Mouse (Mus musculus): ENCODE results near the gene Socs2. TPM values are rescaled to one million over a fixed set of nuclear protein-coding genes. Genes with fewer than 3 reads are reported as not detected.

The Socs2 gene
- polyA plus RNA-seq, 1 experiment from 2014 or later = 138 TPM

DNA sequence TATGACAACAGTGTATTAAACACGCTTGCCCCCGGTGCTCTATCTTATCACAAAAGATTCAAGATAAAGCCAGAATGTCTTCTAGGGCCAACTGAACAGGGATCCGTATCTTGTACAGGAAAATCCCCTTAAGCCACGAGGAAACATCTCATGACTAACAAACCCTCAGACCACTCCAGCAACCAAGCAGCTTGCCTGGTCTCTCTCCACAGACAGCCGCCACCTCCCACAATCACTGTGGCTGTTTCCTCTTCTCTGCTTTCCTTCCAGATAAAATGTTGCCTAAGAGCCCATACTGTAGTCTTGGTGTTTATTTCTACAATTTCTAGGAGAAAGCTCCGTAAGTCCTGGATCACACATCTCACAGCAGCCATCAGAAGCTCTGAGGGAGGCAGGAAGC lies 32.1 kb upstream of the Socs2 start:
- Histone ChIP-seq H3K27me3 (ENCODE audit: control insufficient read depth, insufficient read depth, low read length) (no peaks in the 10 kb centered on the region), H3K27ac (no peak overlapping the region), H3K4me2 (replicated peaks) (no peak overlapping the region), H3K36me3 (replicated peaks; ENCODE audit: control insufficient read depth, insufficient read depth) (no peaks in the 10 kb centered on the region), H3K9ac (no peak overlapping the region), H3K4me3 (replicated peaks; ENCODE audit: low read length) (no peak overlapping the region), H3K9me3 (ENCODE audit: control insufficient read depth, low read length) (no peaks in the 10 kb centered on the region), H3K4me1 (replicated peaks; ENCODE audit: control insufficient read depth, insufficient read depth, low read length) (no peaks in the 10 kb centered on the region)
- WGBS = 93% methylated on average over 6 of the region's 6 CpGs
- DNase-seq (ENCODE audit: low spot score) = no peak
- ATAC-seq (ENCODE audit: low FRiP score) = no peak

DNA sequence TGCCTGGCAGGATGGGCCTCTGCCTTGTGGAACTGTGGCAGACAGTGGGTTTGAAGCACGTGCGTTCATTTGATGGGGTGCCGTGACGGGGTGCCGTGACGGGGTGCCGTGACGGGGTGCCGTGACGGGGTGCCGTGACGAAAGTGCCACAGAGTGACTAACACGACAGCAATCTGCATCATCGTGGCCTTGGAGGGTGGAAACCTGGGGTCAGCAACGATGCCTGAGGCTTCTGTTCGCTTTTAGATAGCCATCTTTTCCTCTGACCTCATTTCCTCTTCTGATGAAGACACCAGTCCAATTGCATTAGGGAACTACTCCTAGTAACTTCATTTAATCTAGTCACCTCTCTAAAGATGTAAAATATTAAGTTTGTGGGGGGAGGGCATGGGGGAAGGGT lies 31.0 kb upstream of the Socs2 start:
- ATAC-seq (ENCODE audit: low FRiP score) (no peak), DNase-seq (ENCODE audit: low spot score) (no peak)
- WGBS = 97% methylated on average over 16 of the region's 16 CpGs
- no peak overlapping the region for H3K27ac ChIP-seq
- H3K4me1 ChIP-seq (replicated peaks; ENCODE audit: control insufficient read depth, insufficient read depth, low read length) = no peaks in the 10 kb centered on the region
- H3K4me3 ChIP-seq (replicated peaks; ENCODE audit: low read length) = no peak overlapping the region
- no peaks in the 10 kb centered on the region for H3K27me3 ChIP-seq (ENCODE audit: control insufficient read depth, insufficient read depth, low read length)
- H3K36me3 ChIP-seq (replicated peaks; ENCODE audit: control insufficient read depth, insufficient read depth) = no peaks in the 10 kb centered on the region
- H3K9ac ChIP-seq = no peak overlapping the region
- H3K4me2 ChIP-seq (replicated peaks) = no peak overlapping the region
- no peaks in the 10 kb centered on the region for H3K9me3 ChIP-seq (ENCODE audit: control insufficient read depth, low read length)

DNA sequence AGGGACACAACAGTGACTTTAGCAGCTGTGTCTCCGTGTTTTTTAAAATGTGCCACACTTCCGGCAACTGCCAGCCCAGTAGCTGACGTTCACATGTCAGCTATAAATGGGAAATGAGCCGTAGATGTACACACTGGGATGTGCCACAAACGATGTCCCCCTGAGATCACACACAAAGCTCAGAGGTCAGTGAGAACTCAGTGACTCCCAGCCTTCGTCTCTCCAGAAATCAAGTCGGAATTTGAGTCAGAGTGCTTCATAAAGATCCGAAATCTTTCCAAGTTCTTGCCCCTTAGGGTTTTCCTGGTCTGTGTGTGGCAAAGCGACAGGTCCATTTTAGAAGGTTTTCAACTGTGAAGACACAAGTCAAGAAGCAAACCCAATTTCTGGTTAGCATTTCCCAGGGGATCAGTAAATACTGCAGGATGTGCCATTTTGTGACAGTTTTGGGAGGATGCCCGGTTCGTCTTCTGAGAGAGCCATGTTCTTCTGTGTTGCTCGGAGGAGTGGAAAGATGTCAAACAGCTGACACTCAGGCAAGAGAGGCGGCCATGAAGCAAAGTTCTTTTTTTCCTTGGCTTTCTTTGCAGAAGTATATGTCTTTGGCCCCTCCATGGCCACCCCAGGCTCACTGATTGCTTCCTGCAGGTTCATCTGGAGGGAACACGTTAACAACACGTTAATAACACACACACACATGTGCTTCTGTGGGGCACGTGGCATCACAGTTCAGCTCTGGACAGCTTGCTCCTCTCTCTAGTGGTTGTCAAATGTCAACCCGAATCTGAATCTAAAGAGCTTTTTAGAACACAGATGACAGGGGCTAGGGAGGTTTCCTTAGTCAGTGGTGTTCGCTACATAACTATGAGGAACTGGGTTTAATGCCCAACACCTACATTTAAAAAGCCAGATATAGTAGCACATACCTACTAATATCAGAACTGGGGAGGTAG lies 28.4 kb upstream of the Socs2 start:
- Histone ChIP-seq H3K9me3 (ENCODE audit: control insufficient read depth, low read length) (no peaks in the 10 kb centered on the region), H3K27ac (no peak overlapping the region), H3K9ac (no peak overlapping the region), H3K27me3 (ENCODE audit: control insufficient read depth, insufficient read depth, low read length) (no peaks in the 10 kb centered on the region), H3K4me2 (replicated peaks) (no peak overlapping the region), H3K4me3 (replicated peaks; ENCODE audit: low read length) (no peak overlapping the region), H3K4me1 (replicated peaks; ENCODE audit: control insufficient read depth, insufficient read depth, low read length) (no peaks in the 10 kb centered on the region), H3K36me3 (replicated peaks; ENCODE audit: control insufficient read depth, insufficient read depth) (no peaks in the 10 kb centered on the region)
- no peak for ATAC-seq (ENCODE audit: low FRiP score)
- no peak for DNase-seq (ENCODE audit: low spot score)
- 82% methylated on average over 18 of the region's 18 CpGs for WGBS

DNA sequence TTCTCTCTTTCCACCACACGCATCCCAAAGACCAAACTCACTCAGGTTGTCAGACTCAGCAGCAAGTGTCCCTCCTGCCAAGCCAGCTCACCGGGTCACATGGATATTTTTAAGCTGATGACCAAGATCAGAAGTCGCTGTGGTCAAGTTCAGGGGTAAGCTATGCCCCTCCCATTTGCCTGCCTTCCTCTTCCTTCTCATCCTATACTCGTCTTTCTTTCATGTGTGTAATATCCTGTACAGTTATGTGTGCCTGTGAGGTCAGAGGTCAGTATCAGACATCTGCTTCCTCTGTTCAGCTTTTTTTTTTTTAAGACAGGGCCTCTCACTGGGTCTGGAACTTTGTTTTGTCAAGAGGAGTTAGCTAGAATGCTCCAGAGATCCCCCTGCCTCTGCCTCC lies 25.4 kb upstream of the Socs2 start:
- no peak overlapping the region for H3K9ac ChIP-seq
- no peaks in the 10 kb centered on the region for H3K27me3 ChIP-seq (ENCODE audit: control insufficient read depth, insufficient read depth, low read length)
- no peak overlapping the region for H3K27ac ChIP-seq
- no peaks in the 10 kb centered on the region for H3K36me3 ChIP-seq (replicated peaks; ENCODE audit: control insufficient read depth, insufficient read depth)
- H3K4me3 ChIP-seq (replicated peaks; ENCODE audit: low read length) = no peak overlapping the region
- no peak for ATAC-seq (ENCODE audit: low FRiP score)
- 74% methylated on average over 4 of the region's 4 CpGs for WGBS
- H3K9me3 ChIP-seq (ENCODE audit: control insufficient read depth, low read length) = no peaks in the 10 kb centered on the region
- no peaks in the 10 kb centered on the region for H3K4me1 ChIP-seq (replicated peaks; ENCODE audit: control insufficient read depth, insufficient read depth, low read length)
- no peak for DNase-seq (ENCODE audit: low spot score)
- no peak overlapping the region for H3K4me2 ChIP-seq (replicated peaks)

DNA sequence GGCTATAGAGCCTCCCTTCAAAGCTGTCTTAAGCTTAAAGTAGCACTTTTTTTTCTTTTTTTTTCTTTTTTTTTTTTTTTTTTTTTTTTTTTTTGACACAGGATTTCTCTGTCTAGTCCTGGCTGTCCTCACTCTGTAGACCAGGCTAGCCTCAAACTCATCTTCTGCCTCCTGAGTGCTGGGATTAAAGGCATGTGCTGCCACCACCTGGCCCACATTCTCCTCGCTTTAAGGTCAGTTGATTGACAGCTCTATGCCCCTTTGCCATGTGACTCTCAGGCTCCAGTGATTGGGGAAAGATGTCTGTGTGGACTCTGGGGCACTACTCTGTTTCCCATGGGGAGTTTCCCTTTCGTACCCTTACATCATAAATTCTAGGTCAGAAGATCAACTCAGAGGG lies 23.6 kb upstream of the Socs2 start:
- 53% methylated on average over 2 of the region's 2 CpGs for WGBS
- Histone ChIP-seq H3K4me2 (replicated peaks) (no peak overlapping the region), H3K9ac (no peak overlapping the region), H3K4me3 (replicated peaks; ENCODE audit: low read length) (no peak overlapping the region), H3K4me1 (replicated peaks; ENCODE audit: control insufficient read depth, insufficient read depth, low read length) (no peaks in the 10 kb centered on the region), H3K36me3 (replicated peaks; ENCODE audit: control insufficient read depth, insufficient read depth) (no peaks in the 10 kb centered on the region), H3K9me3 (ENCODE audit: control insufficient read depth, low read length) (no peaks in the 10 kb centered on the region), H3K27me3 (ENCODE audit: control insufficient read depth, insufficient read depth, low read length) (no peaks in the 10 kb centered on the region), H3K27ac (no peak overlapping the region)
- ATAC-seq (ENCODE audit: low FRiP score) (no peak), DNase-seq (ENCODE audit: low spot score) (no peak)

DNA sequence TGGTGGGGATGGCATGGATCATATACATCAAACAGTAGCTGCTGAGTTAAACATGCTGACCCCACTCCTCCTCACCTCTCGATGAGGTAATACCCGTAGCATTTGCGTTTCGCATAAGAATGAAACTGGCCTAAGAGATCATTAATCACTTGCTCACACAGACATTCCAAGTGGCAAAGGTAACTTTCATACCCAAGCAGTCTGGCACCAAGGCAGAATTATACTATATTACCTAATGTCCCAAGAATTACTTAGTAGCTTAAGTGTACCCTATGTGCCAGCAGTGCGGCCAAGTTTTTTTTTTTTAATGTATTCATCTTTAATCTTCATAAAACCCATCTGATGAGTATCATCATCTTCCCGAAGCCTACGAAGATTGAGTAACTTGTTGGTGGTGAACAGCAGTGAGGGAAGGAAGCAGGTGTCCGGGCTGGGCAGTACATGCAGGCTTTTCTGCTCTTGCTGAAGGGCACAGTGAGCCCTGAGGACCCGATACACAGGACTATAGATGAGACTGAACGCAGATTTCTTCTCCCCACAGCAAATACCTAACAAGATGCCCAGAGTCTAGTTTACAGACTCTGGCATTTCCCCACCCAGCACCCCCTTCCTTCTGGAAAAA lies 22.8 kb upstream of the Socs2 start:
- H3K27me3 ChIP-seq (ENCODE audit: control insufficient read depth, insufficient read depth, low read length) = no peaks in the 10 kb centered on the region
- H3K4me3 ChIP-seq (replicated peaks; ENCODE audit: low read length) = no peak overlapping the region
- no peaks in the 10 kb centered on the region for H3K9me3 ChIP-seq (ENCODE audit: control insufficient read depth, low read length)
- WGBS = 90% methylated on average over 10 of the region's 10 CpGs
- no peak for DNase-seq (ENCODE audit: low spot score)
- H3K27ac ChIP-seq = no peak overlapping the region
- H3K36me3 ChIP-seq (replicated peaks; ENCODE audit: control insufficient read depth, insufficient read depth) = no peaks in the 10 kb centered on the region
- H3K4me2 ChIP-seq (replicated peaks) = no peak overlapping the region
- no peaks in the 10 kb centered on the region for H3K4me1 ChIP-seq (replicated peaks; ENCODE audit: control insufficient read depth, insufficient read depth, low read length)
- no peak overlapping the region for H3K9ac ChIP-seq
- ATAC-seq (ENCODE audit: low FRiP score) = no peak

DNA sequence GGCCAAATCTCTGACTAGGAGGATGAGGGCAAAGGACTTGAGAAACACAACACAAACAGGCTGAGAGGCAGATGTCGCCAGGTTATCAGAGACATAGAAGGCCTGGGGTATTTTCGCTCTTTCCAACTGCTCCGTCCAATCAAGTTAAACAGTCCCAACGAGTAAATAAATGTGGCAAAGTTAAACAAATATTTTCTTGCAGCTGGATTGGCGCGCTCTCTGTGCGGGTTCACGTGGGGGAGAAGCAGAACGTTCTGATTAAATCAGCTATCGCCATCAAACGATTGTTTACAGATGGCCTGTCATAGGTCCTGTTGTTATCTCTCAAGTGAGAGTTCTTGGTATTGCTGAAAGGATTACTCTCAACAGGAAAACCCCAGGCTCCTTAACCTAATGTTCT lies 22.0 kb upstream of the Socs2 start:
- Histone ChIP-seq H3K27me3 (ENCODE audit: control insufficient read depth, insufficient read depth, low read length) (no peaks in the 10 kb centered on the region), H3K9ac (no peak overlapping the region), H3K9me3 (ENCODE audit: control insufficient read depth, low read length) (no peaks in the 10 kb centered on the region), H3K4me1 (replicated peaks; ENCODE audit: control insufficient read depth, insufficient read depth, low read length) (no peaks in the 10 kb centered on the region), H3K36me3 (replicated peaks; ENCODE audit: control insufficient read depth, insufficient read depth) (no peaks in the 10 kb centered on the region), H3K4me3 (replicated peaks; ENCODE audit: low read length) (no peak overlapping the region), H3K4me2 (replicated peaks) (no peak overlapping the region), H3K27ac (no peak overlapping the region)
- ATAC-seq (ENCODE audit: low FRiP score) (no peak), DNase-seq (ENCODE audit: low spot score) (no peak)
- WGBS = 76% methylated on average over 11 of the region's 11 CpGs

DNA sequence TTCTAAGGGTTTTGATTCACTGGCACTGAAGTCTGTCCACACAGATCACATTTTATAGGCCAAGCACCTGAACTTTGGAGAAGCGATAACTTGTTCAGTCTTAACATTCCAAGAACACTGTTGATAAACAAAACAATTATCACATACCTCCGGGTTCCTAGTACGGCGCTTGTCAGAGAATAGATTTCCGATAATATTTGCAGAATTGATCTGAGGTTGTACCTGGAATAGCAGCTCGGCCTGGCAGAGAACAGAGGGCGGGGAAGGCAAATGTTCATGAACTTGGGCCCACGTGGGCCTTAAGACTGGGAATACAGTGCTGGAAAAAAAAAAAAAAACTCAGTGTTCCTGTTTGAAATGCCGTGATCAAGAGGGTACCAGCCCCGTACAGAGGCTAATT lies 13.3 kb upstream of the Socs2 start:
- WGBS = 92% methylated on average over 10 of the region's 10 CpGs
- no peak for ATAC-seq (ENCODE audit: low FRiP score)

DNA sequence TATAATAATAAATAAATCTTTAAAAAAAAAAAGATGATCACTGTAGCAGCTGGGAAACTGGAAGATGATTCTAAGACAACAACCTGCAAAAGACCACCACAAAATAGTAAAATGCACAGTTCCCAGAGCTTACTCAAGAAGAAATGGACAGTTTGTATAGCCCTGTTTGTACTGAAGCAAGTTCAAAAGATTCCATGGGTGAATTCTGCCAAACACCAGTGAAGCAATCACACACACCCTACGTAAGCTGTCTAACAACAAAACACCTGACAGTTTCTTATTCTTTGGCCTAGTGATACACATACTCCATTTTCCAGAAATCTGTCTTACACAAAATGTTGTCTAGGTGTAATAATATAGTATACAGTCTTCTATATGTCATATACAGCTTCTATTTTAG lies 12.1 kb upstream of the Socs2 start:
- H3K9me3 ChIP-seq (ENCODE audit: control insufficient read depth, low read length) = no peaks in the 10 kb centered on the region
- H3K27ac ChIP-seq = no peak overlapping the region
- no peak overlapping the region for H3K9ac ChIP-seq
- H3K36me3 ChIP-seq (replicated peaks; ENCODE audit: control insufficient read depth, insufficient read depth) = no peaks in the 10 kb centered on the region
- H3K27me3 ChIP-seq (ENCODE audit: control insufficient read depth, insufficient read depth, low read length) = no peaks in the 10 kb centered on the region
- H3K4me2 ChIP-seq (replicated peaks) = no peak overlapping the region
- H3K4me1 ChIP-seq (replicated peaks; ENCODE audit: control insufficient read depth, insufficient read depth, low read length) = no peaks in the 10 kb centered on the region
- 97% methylated on average over 1 of the region's 1 CpGs for WGBS
- no peak overlapping the region for H3K4me3 ChIP-seq (replicated peaks; ENCODE audit: low read length)
- ATAC-seq (ENCODE audit: low FRiP score) (no peak), DNase-seq (ENCODE audit: low spot score) (no peak)

More for the DNA sequence above, 13.3 kb upstream of the Socs2 start:
- no peaks in the 10 kb centered on the region for H3K9me3 ChIP-seq (ENCODE audit: control insufficient read depth, low read length)
- no peaks in the 10 kb centered on the region for H3K4me1 ChIP-seq (replicated peaks; ENCODE audit: control insufficient read depth, insufficient read depth, low read length)
- no peak overlapping the region for H3K4me3 ChIP-seq (replicated peaks; ENCODE audit: low read length)
- H3K36me3 ChIP-seq (replicated peaks; ENCODE audit: control insufficient read depth, insufficient read depth) = no peaks in the 10 kb centered on the region
- H3K27me3 ChIP-seq (ENCODE audit: control insufficient read depth, insufficient read depth, low read length) = no peaks in the 10 kb centered on the region
- no peak for DNase-seq (ENCODE audit: low spot score)
- H3K9ac ChIP-seq = no peak overlapping the region
- H3K4me2 ChIP-seq (replicated peaks) = no peak overlapping the region
- H3K27ac ChIP-seq = no peak overlapping the region
